10 mouse cellular contexts compared by ENCODE assay signal in genomic region chr17:32917131-32917530, GRCm38 (mm10). TPM values are rescaled to one million over a fixed set of nuclear protein-coding genes. Genes with fewer than 3 reads are reported as not detected.
DNase-seq lines count a peak whose midpoint lies in the region; ATAC-seq and TF ChIP-seq lines count a peak whose summit lies in the region.
"Had no signal": no experiment of that assay in that cellular context is flagged by ENCODE, and none has a peak within 500 bp of the region (broad histone marks: within the 10 kb centered on the region; RNA-seq: fewer than 3 reads in every experiment).

Gene Cyp4f14, minus strand, starts transcription at chr17:32917342.

- no peak for ATAC-seq in midbrain, postnatal 0 days (ENCODE audit: low FRiP score)
- ATAC-seq in midbrain, embryonic 11.5 days (ENCODE audit: low FRiP score): no peak
- ATAC-seq in liver, embryonic 12.5 days: no peak
- ATAC-seq in neural tube, embryonic 15.5 days (ENCODE audit: low FRiP score): no peak

- no peak within 1 kb of the TSS for H3K9ac ChIP-seq in midbrain, postnatal 0 days (replicated peaks; ENCODE audit: low read length, poor library complexity, severe bottlenecking)
- no peak within 1 kb of the TSS for H3K9ac ChIP-seq in midbrain, embryonic 11.5 days (ENCODE audit: low read length)
- no peak within 1 kb of the TSS for H3K9ac ChIP-seq in liver, embryonic 12.5 days
- no peak within 1 kb of the TSS for H3K9ac ChIP-seq in neural tube, embryonic 15.5 days (replicated peaks)

- no peaks in the 10 kb centered on the region for H3K4me1 ChIP-seq in midbrain, postnatal 0 days (ENCODE audit: insufficient read depth, low read length)
- H3K4me1 ChIP-seq in midbrain, embryonic 11.5 days (ENCODE audit: control insufficient read depth, insufficient read depth, low read length): no peaks in the 10 kb centered on the region
- H3K4me1 ChIP-seq in cortical plate, adult 2 months (ENCODE audit: control insufficient read depth, insufficient read depth, low read length): no peaks in the 10 kb centered on the region
- no peaks in the 10 kb centered on the region for H3K4me1 ChIP-seq in liver, embryonic 12.5 days
- H3K4me1 ChIP-seq in neural tube, embryonic 15.5 days: no peaks in the 10 kb centered on the region
- H3K4me1 ChIP-seq: megakaryocyte, embryonic 14.5 days had no signal

- H3K27ac ChIP-seq in midbrain, postnatal 0 days (ENCODE audit: low read depth, low read length): no peak within 1 kb of the TSS
- H3K27ac ChIP-seq in midbrain, embryonic 11.5 days (ENCODE audit: low read depth, low read length): no peak within 1 kb of the TSS
- H3K27ac ChIP-seq in cortical plate, adult 2 months (ENCODE audit: insufficient read depth, low read length): no peak within 1 kb of the TSS
- no peak within 1 kb of the TSS for H3K27ac ChIP-seq in liver, embryonic 12.5 days
- no peak within 1 kb of the TSS for H3K27ac ChIP-seq in neural tube, embryonic 15.5 days (replicated peaks)

- 60% methylated on average over 2 of the region's 2 CpGs for WGBS in midbrain, postnatal 0 days
- WGBS in midbrain, embryonic 11.5 days: 77% methylated on average over 2 of the region's 2 CpGs
- WGBS in liver, embryonic 12.5 days (ENCODE audit: insufficient replicate concordance): 49% methylated on average over 2 of the region's 2 CpGs
- WGBS in neural tube, embryonic 15.5 days: 74% methylated on average over 2 of the region's 2 CpGs

- no peak for TF ChIP-seq POLR2A in cortical plate, adult 2 months (IDR thresholded peaks at IDR 0.05; ENCODE audit: extremely low read depth, insufficient read depth, low read length)

- no peak within 1 kb of the TSS for H3K4me3 ChIP-seq in midbrain, postnatal 0 days (ENCODE audit: low read depth, low read length)
- H3K4me3 ChIP-seq in midbrain, embryonic 11.5 days (ENCODE audit: low read depth, low read length): no peak within 1 kb of the TSS
- H3K4me3 ChIP-seq in cortical plate, adult 2 months (ENCODE audit: insufficient read depth, low read length): no peak within 1 kb of the TSS
- H3K4me3 ChIP-seq in liver, embryonic 12.5 days: no peak within 1 kb of the TSS
- no peak within 1 kb of the TSS for H3K4me3 ChIP-seq in neural tube, embryonic 15.5 days (replicated peaks)
- H3K4me3 ChIP-seq: megakaryocyte, embryonic 14.5 days had no signal

- no peak for TF ChIP-seq CTCF in midbrain, postnatal 0 days (IDR thresholded peaks at IDR 0.05)
- TF ChIP-seq CTCF in cortical plate, adult 2 months (IDR thresholded peaks at IDR 0.05; ENCODE audit: extremely low read depth, insufficient read depth, low read length): no peak

- H3K4me2 ChIP-seq in midbrain, postnatal 0 days (ENCODE audit: low read depth, low read length, poor library complexity, severe bottlenecking): no peak within 1 kb of the TSS
- no peak within 1 kb of the TSS for H3K4me2 ChIP-seq in midbrain, embryonic 11.5 days
- no peak within 1 kb of the TSS for H3K4me2 ChIP-seq in liver, embryonic 12.5 days
- no peak within 1 kb of the TSS for H3K4me2 ChIP-seq in neural tube, embryonic 15.5 days

- peak in 1 of 2 experiments; percentile 14 for DNase-seq in frontal cortex, adult 2 months (ENCODE audit: extremely low spot score in 1 of 2, low spot score in 1 of 2)
- no peak for DNase-seq in frontal cortex, postnatal 14 days (ENCODE audit: low spot score in 2 of 2)
- peak; percentile 33 for DNase-seq in midbrain, postnatal 0 days (ENCODE audit: low spot score)
- DNase-seq in midbrain, embryonic 11.5 days (ENCODE audit: low spot score, missing footprints): no peak
- peak; percentile 61 for DNase-seq in ovary, postnatal 36 days (ENCODE audit: low spot score)
- DNase-seq: B cell, adult 2 months had no signal

- H3K27me3 ChIP-seq in midbrain, postnatal 0 days (ENCODE audit: insufficient read depth, low read length): no peaks in the 10 kb centered on the region; the same call in 1 of the 2 replicates
- no peaks in the 10 kb centered on the region for H3K27me3 ChIP-seq in midbrain, embryonic 11.5 days (ENCODE audit: control insufficient read depth, insufficient read depth, low read length)
- peaks cover 35% of the 10 kb centered on the region; the same call in 1 of the 2 replicates for H3K27me3 ChIP-seq in liver, embryonic 12.5 days (replicated peaks)
- H3K27me3 ChIP-seq in neural tube, embryonic 15.5 days (replicated peaks): peaks cover 12% of the 10 kb centered on the region

- no peaks in the 10 kb centered on the region for H3K36me3 ChIP-seq in midbrain, postnatal 0 days (ENCODE audit: insufficient read depth, low read length)
- H3K36me3 ChIP-seq in midbrain, embryonic 11.5 days (ENCODE audit: control insufficient read depth, insufficient read depth, low read length): no peaks in the 10 kb centered on the region
- no peaks in the 10 kb centered on the region for H3K36me3 ChIP-seq in liver, embryonic 12.5 days
- H3K36me3 ChIP-seq in neural tube, embryonic 15.5 days: no peaks in the 10 kb centered on the region

- peaks cover 6% of the 10 kb centered on the region; the same call in 1 of the 2 replicates for H3K9me3 ChIP-seq in midbrain, postnatal 0 days (ENCODE audit: low read length)
- no peaks in the 10 kb centered on the region for H3K9me3 ChIP-seq in midbrain, embryonic 11.5 days (ENCODE audit: control insufficient read depth, low read length)
- no peaks in the 10 kb centered on the region for H3K9me3 ChIP-seq in liver, embryonic 12.5 days (replicated peaks)
- H3K9me3 ChIP-seq in neural tube, embryonic 15.5 days (replicated peaks): 0 out of 2 replicates have a peak, but pooled peaks cover 4% of the 10 kb centered on the region

RNA-seq across cellular contexts. Expression of gene Cyp4f14, which starts in this region (rescaled TPM):
- 12.2 and 15.1 TPM in 2 replicates for polyA plus RNA-seq in frontal cortex, adult 2 months (2012; rRNA removed)
- 1.2 TPM in 2 replicates for total RNA-seq in midbrain, postnatal 0 days (2014; rRNA removed)
- polyA plus RNA-seq in midbrain, postnatal 0 days (2015; fragmentation: Nextera tagmentation; extraction: Ambion mirVana): 0.56 and 0.77 TPM in 2 replicates
- polyA plus RNA-seq in midbrain, embryonic 11.5 days (2014; fragmentation: Nextera tagmentation; extraction: Ambion mirVana): not detected in 2 replicates
- polyA plus RNA-seq in cortical plate, adult 2 months (2012; rRNA removed): 17.0 and 18.6 TPM in 2 replicates
- not detected in 2 replicates for polyA plus RNA-seq in liver, embryonic 12.5 days (2016; fragmentation: Nextera tagmentation; extraction: Ambion mirVana)
- 0.09 TPM in 1 of 2 replicates, not detected in the other for polyA plus RNA-seq in neural tube, embryonic 15.5 days (2015; fragmentation: Nextera tagmentation; extraction: Ambion mirVana)

Comparison
In these comparisons a context has a peak if more than half of its experiments do, and no peak if none do; other contexts are left out.
1. DNase-seq: peak in midbrain, postnatal 0 days (single experiment) and ovary, postnatal 36 days (single experiment); none in frontal cortex, postnatal 14 days (0 of 2) and midbrain, embryonic 11.5 days (single experiment).